Mouse (Mus musculus) cerebellum, postnatal 36 days (tissue): ENCODE data around the gene Map3k1.

Experiments used
- DNase-seq, 2 experiments: peaks; one replicate each; pipeline ENCODE4 v3.0.0; 2021 to 2022; ENCODE audit warnings: mixed read lengths in 2 of 2

Map3k1 gene

DNA sequence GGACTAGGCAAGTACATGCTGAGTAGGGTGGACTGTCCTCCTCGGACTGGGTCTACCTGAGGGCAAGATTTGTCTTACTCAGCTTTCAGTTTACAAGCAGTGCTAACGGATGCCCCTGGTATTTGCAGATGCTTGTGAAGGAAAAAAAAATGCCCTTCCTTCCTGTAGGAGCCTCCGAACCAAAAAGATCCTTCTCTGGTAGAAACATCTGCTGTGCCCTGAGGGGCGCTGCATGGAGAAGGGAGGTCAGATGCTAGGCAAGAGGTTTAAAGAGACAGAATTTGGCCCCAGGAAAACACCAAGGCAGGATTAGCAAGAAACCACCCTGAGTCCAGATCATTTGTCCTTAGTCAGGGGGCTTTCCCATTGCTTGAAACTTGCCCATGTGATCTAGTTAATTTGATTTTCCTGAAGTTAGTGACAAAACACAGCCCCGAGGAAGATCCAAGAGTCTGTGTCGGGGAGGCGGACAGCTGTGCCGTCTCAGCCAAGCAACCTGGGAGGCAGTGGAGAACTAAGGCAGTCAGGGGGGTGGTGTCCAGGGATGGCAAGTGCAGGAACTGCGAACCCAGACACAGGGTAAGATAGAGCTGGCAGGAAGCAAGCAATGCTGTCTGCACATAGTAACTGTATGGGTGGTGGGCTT is 19.2 kb downstream of the Map3k1 start:
- no peak for DNase-seq

DNA sequence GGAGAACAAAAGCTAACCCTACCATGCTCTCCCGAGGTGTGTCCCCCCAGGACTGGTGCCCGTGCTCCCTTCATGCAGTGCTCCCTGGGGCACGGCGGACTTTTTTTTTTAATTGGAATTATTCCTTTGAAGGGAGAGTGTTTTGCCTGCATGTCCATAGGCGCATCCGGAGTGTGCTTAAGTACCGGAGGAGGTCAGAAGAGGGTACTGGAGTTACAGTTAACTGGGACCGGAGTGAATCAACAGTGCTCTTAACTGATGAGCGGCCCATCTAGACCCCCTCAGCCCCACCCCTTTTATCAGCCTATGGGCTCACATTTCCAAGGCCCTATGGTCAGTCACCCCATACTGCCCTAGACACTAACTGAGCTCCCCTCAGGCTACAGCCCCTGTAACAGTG is 19.9 kb downstream of the Map3k1 start:
- no peak for DNase-seq

DNA sequence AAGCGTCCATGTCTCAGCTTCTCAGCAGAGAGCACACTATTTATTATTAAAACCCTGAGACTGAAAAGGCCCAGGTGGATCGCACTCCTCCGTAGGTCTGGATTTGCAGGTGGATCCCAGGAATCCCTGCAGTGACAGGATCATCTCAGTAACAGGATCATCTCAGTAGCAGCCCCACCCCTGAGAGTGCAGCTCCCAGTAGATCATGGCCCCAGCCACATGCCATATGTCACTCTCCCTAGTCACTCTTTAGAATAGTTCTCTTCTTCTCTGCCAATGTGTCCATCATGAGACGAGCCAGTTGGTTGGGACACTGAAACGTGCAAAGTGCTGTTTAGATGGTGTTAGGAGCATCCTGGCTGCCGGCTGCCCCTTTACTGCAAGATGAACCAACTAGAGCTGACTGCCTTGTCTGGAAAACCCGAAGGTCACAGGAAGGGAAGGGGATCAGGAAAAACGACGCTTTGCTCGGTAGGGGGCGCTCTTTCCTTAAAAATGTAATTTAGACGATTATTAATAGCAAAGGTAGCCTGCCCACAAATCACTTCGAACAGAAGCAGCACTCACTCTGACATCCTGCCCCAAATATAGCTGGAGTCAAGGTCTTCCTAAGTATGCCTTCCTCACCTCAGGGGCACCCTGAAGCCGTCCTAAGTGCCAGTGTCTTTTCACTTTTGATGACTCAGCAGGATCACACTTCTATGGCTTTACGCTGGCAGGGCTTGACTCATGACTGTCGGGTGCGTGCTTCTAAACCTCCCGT is 20.8 kb downstream of the Map3k1 start:
- DNase-seq: peak; percentile 80 to 89

DNA sequence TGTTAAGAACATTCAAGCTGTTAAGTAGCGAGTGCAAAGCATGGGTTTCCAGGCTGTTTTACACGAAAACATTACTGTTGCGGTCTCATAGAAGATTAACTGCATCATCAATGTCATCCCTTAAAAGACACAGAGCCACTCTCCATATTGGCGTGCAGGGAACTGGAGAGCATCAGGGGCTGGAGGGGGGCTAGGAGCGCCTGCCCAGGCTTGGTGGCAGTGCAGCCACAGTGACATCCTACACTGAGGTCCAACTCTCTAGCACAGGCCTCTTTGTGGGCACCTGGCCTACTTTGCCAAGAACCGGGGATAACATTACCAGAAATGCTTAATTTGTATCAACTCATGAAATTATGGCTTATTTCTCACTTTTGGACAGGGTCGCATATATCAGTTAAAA is 22.2 kb downstream of the Map3k1 start:
- no peak for DNase-seq

DNA sequence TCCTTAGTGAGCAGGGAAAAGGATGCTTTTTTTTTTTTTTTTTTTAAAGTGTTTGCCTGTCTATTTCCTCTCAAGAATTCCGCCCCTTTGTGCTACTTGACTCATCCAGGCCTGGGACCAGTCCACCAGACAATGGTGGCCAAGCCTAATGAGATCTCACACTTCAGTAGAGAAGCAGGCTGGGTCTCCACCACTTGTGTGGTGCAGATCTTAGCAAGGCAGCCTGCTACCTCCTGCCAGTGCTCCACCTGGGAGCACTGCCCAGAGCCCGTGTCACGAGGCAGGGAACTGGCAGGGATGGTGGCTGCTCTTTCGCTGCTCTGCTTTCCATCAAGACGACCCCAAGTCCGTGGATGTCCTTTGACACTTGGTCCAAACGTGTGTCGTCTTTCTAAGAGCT is 25.3 kb downstream of the Map3k1 start:
- peak in 1 of 2 experiments; percentile 44 for DNase-seq

DNA sequence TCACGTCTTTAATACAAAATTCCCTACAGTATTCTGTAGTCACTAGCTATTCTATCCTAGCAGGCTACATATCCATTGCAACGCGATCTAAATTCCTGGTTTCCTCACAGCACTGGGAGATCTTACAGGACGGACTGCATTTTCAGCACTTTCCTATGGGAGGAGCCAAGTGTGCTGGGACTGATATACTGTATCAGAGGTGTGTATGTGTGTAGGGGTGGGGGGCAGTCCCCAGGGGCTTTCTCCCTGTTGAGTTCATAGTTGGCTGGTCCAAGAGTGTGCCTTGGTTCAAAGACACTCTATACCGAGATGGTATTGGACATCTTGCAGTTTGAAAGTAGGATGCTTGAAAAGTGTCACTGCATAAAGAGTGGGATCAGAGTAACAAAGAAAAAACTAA is 29.3 kb downstream of the Map3k1 start:
- DNase-seq: no peak

DNA sequence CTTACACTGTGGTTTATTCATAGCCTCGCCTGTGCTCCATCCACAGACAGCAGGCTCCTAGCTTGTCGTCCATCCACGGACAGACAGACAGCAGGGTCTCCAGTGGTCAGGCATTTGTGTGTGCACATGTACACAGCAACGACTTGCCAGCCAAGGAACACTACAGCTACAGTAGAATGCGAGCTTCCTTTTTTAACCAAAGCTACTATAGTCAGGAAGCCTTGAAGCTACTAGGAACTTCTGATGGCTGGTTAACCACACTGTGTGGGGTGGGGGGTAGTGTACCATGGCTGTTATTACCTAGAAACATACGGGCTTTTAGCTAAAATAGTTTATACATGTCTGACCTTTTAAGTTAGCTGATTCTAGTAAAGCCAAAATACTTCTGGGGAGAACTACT is 30.2 kb downstream of the Map3k1 start:
- no peak for DNase-seq

DNA sequence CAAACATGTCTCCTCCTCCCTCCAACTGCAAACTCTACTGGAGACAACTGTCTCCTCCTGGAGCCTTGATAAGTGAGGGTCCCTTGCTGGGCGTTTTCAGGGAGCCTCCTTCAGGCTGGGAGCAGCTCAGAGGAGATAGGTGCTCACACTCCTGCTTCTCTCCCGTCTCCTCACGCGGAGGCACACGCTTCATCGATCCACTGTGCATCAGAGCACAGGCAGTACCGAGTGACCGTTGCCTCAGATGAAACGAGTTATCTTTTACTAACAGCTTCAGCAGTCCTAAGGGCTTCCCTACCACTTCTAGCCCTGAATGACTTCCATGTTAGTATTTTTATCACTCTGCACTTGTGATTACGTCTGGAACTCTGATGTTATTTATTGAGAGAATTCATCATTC is 30.9 kb downstream of the Map3k1 start:
- DNase-seq: no peak

DNA sequence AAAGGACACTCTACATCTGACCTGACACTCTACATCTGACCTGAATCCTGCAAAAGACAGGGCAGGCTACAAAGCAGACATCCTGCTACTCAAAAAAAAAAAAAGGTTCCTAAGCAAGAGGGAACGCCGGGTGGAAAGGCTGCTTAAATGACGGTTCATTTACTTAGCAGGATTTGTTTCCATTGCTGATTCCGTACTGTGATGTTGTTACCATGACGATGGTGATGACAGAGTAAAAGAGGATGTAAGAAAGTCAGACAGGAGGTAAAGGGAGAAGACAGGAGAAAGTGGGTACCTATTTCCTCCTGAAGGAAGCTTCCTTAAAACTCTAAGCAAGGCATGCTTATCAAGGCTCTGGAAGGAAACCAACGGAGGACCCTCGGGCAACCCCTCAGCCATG is 31.6 kb downstream of the Map3k1 start:
- DNase-seq: no peak

DNA sequence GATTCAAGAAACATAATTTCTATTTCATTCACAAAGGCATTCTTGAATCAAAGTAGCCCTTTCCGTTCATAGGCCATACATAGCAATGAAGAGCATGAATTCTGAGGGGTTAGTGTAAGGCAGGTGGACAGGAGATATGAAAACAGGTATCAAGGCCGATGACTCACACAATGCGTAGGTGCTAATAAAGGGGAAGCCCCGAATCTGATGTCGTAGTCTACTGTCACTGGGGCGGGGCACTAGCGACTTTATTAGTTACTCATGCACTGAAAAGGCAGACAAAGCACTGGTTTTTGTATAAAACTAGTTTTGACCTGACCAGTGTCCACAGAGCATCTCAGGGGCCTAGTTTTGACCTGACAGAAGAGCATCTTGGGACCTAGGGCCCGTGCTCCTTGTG is 36.7 kb downstream of the Map3k1 start:
- no peak for DNase-seq

DNA sequence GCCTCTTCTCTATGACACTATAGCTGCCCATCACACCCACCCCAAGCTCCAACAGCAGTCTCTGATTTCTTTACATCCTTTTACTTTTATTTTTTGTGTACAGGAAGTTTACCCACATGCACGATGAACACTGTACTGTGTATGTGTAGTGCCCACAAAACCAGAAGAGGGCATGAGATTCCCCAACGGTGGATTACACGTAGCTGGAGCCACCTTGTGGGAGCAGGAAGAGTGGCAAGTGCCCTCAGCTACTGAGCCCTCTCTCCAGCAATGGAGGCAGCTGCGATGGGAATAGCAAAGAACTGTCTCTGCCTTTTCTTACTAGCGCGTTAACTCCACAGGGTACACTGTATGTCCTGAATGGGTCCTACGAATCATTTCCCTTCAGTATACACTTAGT is 37.6 kb downstream of the Map3k1 start:
- DNase-seq: peak; percentile 62 to 69

DNA sequence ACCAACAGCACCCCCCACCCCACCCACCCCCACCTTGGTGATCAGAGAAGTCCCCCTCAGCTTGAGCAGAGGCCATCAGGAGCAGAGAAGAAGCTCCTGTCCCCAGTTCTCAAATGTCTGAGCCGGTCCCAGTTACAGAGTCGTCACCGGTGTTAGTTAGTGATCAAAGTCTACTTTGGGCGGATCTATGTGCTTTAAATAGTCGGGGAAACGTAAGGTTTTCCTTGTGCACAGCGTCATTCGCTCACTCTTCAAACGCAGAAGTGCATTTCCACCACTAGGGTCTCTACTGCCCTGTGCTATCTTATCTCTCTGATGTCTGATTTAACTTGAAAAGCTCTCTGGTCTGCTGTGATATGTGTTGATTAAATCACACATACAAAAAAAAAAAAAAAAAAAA is 38.0 kb downstream of the Map3k1 start:
- DNase-seq: no peak

DNA sequence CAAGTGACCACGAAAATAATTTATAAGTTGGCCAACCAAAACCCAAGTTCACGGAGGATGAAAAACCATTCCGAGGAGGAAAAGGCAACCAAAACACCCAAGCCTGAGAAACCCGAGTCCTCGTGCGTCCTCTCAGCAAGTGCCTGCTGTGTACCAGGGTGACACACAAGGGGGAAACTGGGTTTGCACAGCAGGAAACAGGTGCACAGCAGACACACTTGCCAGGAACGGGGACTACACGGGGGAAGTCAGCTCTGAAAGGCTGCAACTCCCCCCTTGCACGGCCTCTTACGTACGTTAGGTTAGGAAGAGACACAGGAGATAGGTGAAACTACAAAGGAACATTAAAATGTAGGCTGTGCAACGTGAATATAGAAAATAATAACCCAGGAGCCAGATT is 46.3 kb downstream of the Map3k1 start:
- no peak for DNase-seq

DNA sequence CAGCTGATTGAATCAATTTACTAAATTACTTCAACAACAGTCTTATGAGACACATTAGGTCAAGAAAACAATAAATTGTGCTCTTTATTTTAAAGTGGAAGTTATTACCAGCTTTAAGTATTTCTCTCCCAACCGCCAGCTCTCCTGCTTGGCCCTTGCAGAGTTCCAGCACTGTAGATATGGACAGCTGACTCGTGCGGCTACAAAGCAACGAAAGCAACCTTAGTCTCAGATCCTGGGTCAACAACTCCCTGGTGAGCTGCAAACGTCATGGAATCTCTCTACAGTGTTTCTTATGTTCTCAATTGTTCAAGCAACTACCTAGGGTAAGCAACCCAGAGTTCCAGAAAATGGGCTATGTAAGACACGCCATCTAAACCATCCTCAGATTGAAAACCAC is 51.8 kb downstream of the Map3k1 start:
- DNase-seq: no peak

DNA sequence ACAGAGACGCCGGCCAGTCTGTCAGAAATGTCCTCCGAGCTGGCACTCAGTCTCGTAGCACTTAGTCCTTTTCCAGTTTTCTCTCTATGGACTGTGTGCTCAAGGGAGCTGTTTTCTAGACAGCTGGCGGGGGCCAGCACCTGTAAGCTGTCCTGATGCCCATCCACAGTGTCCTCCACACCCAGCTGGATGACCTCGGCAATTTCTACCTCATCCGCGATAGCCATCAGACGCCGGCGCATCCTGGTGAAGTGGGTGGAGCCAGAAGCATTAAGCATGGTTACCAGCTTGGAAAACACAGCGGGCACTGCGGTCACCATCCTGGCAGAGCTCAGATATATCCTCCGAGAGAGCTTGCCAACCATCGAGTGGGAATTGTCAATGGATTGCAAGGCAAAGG is 52.9 kb downstream of the Map3k1 start:
- no peak for DNase-seq

DNA sequence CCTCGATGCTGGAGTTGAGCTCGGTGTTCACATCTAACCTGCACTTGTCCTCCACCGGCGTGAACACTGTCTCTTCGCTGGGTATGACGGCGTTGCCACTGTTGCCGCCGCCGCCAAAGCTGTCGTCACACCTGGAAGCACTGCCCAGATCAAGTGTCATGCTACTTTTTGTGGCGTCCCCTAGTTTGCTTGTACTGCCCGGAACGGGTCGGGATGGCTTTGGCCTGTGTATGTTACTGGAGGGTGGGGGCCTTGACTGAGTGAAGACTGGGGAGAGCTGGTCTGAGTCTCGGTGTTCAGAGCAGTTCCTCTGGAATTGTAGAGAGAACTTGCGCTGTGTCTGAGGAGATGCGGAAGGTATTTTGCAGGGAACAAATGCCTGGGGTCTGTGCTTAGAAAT is 53.4 kb downstream of the Map3k1 start:
- no peak for DNase-seq

DNA sequence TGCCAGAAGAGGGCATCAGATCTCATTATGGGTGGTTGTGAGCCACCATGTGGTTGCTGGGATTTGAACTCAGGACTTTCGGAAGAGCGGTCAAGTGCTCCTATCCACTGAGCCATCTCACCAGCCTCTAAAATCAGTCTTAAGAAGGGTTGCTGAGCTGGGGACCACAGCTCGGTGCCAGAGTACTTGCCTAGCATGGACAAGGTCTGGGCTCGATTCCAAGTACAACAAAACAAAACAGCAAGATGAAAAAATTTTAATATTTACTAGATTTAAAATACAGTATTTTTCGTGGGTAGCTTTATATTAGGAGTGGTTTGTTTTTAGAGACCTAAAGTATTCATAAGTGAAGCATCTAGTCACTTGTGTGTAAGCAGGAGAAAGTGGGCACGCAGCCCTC is 55.5 kb downstream of the Map3k1 start:
- no peak for DNase-seq

DNA sequence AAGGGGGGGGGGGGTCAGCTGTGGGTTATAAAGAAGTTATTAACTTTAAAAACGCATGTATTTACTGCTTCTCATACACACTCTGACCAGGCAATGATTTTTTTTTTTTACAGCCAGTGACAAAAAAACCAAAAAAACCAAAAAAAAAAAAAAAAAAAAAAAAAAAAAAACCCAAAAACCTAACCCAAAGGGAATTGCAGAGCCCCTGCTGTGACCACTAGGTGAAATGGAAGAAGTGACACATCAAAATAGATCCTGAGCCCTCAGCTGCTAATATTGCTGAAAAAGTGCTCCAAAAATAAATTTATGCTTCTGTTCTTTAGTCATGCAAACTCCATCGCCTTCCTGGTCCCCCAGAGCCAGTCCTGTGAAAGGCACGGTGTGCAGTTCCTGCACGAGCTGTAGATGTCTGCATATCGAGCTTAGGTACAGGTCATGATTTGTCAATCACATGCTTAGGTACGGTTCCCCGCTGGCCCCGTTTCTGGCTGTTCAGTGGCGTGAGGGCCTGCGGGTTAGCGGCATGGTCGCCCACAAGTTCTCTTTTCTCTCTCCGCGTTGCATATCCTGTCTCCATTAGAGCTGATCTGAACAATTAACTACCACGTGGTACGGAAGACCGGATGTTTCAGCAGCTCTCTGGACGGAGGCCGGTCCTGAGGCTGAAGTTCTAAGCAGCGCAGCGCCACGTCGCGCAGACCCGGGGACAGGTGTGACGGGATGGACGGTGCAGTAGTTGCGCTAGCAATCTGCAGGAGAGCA is 60.3 kb downstream of the Map3k1 start:
- DNase-seq: no peak

DNA sequence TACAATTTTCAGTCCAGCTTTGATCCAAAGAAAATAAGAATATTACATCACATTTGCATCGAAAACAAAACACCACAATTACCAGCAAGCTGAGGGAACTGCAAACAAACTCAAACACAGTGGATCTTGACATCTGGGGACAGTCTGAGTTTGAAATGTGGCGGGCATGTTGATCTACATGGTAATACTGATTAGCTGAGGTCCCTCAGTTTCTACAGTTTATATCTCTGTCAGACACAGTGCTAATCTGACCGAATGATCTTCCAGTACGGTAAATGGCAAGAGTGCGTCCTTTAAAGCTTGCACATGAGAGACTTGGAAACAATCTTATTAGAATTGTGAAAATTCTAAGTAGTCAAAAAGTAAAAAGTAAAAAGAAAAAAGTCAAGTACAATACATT is 62.0 kb downstream of the Map3k1 start:
- DNase-seq: no peak

DNA sequence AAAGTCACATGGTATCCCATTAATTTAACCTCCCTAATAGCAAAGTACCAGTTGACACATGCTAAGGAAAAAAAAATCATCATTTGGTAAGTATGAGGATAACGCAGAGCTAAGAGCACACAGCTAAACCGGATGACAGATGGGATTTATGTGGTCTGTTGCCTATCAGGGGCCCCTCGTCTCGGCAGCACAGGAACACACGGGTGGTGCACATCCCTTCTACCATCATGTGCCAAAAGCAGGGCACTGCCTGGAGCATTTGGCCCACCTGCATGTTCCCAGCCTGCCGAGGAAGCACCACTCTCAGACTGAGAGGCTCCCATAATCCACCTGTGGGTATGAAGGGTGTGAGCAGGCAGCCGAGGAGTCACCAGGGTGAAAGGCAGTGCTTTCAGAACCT is 63.6 kb downstream of the Map3k1 start:
- DNase-seq: peak in 1 of 2 experiments; percentile 22

DNA sequence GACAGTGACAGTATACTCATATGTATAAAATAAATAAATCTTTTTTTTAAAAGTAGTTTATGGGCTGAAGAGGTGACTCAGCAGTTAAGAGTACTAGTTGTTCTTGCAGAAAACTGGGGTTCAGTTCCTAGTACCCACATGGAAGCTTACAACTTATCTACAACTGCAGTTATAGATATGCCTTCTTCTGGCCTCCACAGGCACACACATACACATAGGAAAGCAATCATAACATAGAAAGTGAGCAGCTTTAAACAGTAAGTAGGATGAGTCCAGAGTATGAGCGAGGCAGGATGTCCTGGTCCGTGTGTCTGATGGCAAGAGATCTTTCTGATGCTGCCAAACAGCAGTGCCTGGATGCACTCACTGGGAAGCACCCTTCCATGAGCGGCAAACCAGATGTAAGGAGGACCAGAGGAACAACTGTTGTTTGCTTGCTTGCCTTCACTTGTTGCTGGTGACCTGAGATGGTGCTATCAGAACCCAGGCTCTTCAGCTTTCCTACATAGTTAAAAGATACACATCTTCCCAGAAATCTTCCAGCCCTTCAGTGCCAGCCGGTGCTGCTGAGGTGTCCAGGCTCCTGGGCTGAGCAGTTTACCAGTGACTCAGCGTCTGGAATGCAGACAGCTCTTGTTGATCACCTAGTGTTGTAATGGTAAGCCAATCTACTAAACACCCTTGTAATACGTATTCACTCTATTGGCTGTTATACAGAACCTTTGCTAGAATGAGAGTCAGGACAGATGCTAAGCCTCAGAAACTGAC is 64.4 kb downstream of the Map3k1 start:
- no peak for DNase-seq

DNA sequence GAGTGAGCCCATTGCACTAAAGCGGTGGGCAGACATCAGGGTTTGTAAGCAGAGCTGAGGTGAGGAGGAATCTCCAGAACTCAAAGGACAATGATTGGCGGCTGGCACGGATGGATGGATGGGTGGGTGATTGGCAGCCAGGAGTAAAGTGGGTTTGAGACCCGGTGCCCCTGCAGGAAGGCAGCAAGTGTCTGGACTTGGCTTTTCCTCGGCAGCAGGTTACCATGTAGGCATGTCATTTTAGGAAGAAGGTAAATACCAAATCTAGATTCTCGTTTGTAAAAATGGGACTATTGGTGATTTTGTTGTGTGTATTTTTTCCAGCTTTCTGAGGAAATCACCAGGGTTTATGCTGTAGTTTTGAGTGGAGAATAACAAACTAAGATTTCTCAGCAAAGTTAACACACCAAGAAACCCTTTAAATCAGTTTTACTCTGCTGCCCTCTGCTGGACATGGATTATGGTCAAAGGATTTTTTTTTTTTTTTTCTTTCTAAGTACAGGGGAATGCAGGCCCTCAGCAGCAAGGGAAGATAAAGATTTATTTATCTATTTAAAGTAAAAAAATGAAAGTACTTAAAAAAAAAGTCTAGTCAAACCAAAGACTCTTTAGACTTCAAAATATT is 66.7 kb downstream of the Map3k1 start:
- peak; percentile 24 to 66 for DNase-seq
